Mouse (Mus musculus): ENCODE measurements around the gene Pkn2. TPM values are rescaled to one million over a fixed set of nuclear protein-coding genes. Genes with fewer than 3 reads are reported as not detected.

Gene Pkn2
- total RNA-seq, 2 experiments from 2014 or later, result 51.3 to 51.9 TPM

DNA sequence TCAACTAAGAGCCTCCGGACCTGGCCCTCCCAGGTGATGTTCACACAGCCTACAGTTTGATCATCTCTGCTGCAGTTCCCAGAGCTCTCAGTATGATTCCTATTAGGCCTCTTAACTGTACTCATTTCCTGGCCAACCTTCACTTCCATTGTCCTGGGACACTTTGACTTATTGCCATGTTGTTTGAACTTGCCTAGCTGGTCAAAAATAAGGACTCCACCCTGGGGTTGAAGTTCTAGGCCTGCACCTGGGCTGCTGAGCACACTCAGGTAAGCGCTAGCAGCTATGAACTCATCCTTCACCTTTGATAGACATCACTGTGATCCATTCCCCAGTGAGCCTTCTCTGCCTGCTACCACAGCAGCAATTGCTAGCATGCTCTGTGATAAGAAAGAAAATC lies 136.7 kb downstream of the Pkn2 start:
- no peak for ATAC-seq (replicated peaks; ENCODE audit: poor library complexity)

DNA sequence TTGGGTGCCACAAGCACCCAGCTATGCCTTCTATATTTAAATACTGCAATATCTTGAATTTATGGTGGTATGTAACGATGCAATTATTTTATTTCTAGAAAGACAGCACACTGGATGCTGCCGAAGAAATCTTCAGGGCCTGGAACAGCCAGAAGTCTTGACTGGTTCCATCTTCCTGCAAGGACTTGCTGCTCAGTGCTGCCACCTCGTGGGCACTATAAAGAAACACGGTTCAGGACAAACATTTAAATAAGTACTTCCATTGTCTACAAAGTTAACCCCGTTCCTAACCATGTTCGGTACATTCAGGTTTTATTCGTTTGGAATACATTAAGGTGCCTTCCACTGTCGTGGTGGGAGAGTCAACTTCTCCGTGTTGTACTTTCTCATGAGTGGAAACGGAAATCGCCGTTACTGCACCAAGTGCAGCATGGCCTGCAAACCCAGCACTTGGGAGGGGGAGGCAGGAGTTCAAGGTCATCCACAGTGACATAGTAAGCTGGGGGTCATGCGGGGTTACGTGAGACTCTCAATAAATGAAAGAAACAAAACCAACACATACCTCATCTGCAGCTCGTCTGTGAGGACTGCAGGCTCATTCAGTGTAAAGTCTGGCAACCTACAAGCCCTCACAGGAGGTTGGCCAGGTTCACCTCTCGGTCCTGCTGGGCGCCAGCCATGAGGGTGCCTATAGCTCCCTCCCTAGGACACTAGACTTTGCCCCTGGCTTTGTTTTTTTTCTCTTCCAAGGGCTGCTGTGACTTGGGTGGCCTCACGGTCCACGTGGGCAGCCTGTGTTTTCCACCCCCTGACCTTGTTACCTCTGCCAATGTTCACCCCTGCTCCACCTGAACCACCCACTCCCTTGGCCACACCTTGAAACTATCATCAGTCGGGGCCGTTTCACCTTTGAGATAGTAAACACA lies 137.6 kb downstream of the Pkn2 start:
- peak; percentile 93 for ATAC-seq (replicated peaks; ENCODE audit: poor library complexity)

Other genes with a start within 250 kb of the Pkn2 start
- 21.5 and 32.4 TPM in 2 replicates for gene Kyat3, start 181.0 kb downstream of the Pkn2 start, total RNA-seq (2015)
- 33.1 and 37.1 TPM in 2 replicates for gene Kyat3, start 181.0 kb downstream of the Pkn2 start, total RNA-seq (2017)
- gene Gtf2b, start 117.0 kb downstream of the Pkn2 start, total RNA-seq (2015), result 95.6 and 98.0 TPM in 2 replicates
- 142 and 154 TPM in 2 replicates for gene Gtf2b, start 117.0 kb downstream of the Pkn2 start, total RNA-seq (2017)